17 mouse cellular contexts compared by ENCODE assay signal in genomic region chr4:145863872-145864271, GRCm38 (mm10). TPM values are rescaled to one million over a fixed set of nuclear protein-coding genes. Genes with fewer than 3 reads are reported as not detected.
"Had no signal": no experiment of that assay in that cellular context is flagged by ENCODE, and none has a peak within 500 bp of the region (broad histone marks: within the 10 kb centered on the region; RNA-seq: fewer than 3 reads in every experiment).

No protein-coding gene starts in this region.

RNA-seq across cellular contexts. Expression of gene Zfp986, which starts 4.7 kb away (rescaled TPM):
- total RNA-seq: liver, adult 2 months; megakaryocyte, adult 5-6 weeks; neutrophil, adult 5-6 weeks had no signal
- polyA plus RNA-seq: kidney, embryonic 16.5 days; large intestine, adult 2 months; limb, embryonic 10.5 days; limb, embryonic 14.5 days; liver, adult 2 months; liver, embryonic 13.5 days; liver, embryonic 16.5 days; lung, adult 2 months; lung, embryonic 16.5 days; macrophage; midbrain, embryonic 12.5 days; midbrain, embryonic 15.5 days; neural tube, embryonic 13.5 days; stomach, embryonic 15.5 days; urinary bladder, adult 2 months had no signal
